ENCODE assay signal across 12 mouse cellular contexts in the genomic region with DNA sequence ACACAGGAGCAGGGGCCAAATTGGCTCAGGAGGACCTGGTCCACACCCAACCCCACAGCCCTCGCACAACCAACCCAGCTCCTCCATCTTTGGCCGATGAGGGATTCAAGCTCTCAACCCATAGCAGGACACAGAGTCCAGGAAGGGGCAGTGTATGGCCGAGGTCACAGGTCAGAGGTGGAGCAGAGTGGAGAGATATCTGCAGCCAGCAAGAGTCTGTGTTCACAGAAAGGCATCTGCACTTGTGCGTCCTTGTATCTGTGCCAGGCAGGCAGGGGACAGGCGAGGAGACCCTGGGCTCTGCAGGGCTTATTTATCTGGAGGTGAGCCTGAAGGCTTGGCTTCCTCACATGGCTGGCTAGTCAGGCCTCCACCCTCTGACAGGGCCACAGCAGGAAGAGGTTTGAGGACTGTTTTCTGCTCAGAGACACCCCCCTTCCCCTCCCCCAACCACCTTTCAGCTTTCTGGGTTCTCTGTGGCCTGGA. TPM values are rescaled to one million over a fixed set of nuclear protein-coding genes. Genes with fewer than 3 reads are reported as not detected.
DNase-seq lines count a peak whose midpoint lies in the region; ATAC-seq lines count a peak whose summit lies in the region.
"Had no signal": no experiment of that assay in that cellular context is flagged by ENCODE, and none has a peak within 500 bp of the region (broad histone marks: within the 10 kb centered on the region; RNA-seq: fewer than 3 reads in every experiment).

No protein-coding gene starts in this region.

- H3K4me3 ChIP-seq in kidney, embryonic 16.5 days (ENCODE audit: low read length), result no peak overlapping the region
- no peak overlapping the region for H3K4me3 ChIP-seq in heart, embryonic 14.5 days (ENCODE audit: control insufficient read depth in 1 of 2, insufficient read depth in 1 of 2, low read depth in 1 of 2, low read length in 2 of 2)
- H3K4me3 ChIP-seq in liver, embryonic 12.5 days, result no peak overlapping the region
- no peak overlapping the region for H3K4me3 ChIP-seq in hindbrain, embryonic 12.5 days
- H3K4me3 ChIP-seq: forebrain, embryonic 13.5 days had no signal

- H3K9ac ChIP-seq in kidney, embryonic 16.5 days (replicated peaks; ENCODE audit: low read length), result no peak overlapping the region
- no peak overlapping the region for H3K9ac ChIP-seq in heart, embryonic 14.5 days (ENCODE audit: low read length)
- H3K9ac ChIP-seq in liver, embryonic 12.5 days, result no peak overlapping the region
- H3K9ac ChIP-seq in hindbrain, embryonic 12.5 days, result no peak overlapping the region
- H3K9ac ChIP-seq: forebrain, embryonic 13.5 days had no signal

- ATAC-seq in kidney, embryonic 16.5 days (ENCODE audit: low FRiP score, low TSS enrichment), result no peak
- ATAC-seq in activated CD4-positive, CD25-positive, alpha-beta regulatory T cell, adult 4 months, result peak; percentile 90
- peak; percentile 29; the same call in 1 of the 2 replicates for ATAC-seq in heart, embryonic 14.5 days (ENCODE audit: insufficient number of reproducible peaks, insufficient read depth, low FRiP score, low read depth)
- peak; percentile 45; the same call in 1 of the 2 replicates for ATAC-seq in liver, embryonic 12.5 days
- no peak for ATAC-seq in erythroid progenitor cell, adult 5-6 weeks (replicated peaks; ENCODE audit: low FRiP score, poor library complexity, severe bottlenecking)
- no peak for ATAC-seq in hindbrain, embryonic 12.5 days (ENCODE audit: low FRiP score)
- ATAC-seq: forebrain, embryonic 13.5 days had no signal

- no peaks in the 10 kb centered on the region for H3K36me3 ChIP-seq in kidney, embryonic 16.5 days (ENCODE audit: insufficient read depth, low read length)
- no peaks in the 10 kb centered on the region for H3K36me3 ChIP-seq in heart, embryonic 14.5 days (ENCODE audit: control insufficient read depth, insufficient read depth, low read length)
- H3K36me3 ChIP-seq in liver, embryonic 12.5 days, result no peaks in the 10 kb centered on the region
- no peaks in the 10 kb centered on the region for H3K36me3 ChIP-seq in hindbrain, embryonic 12.5 days
- H3K36me3 ChIP-seq: G1E had no signal

- H3K27ac ChIP-seq in kidney, embryonic 16.5 days (ENCODE audit: low read length), result no peak overlapping the region
- no peak overlapping the region for H3K27ac ChIP-seq in heart, embryonic 14.5 days (replicated peaks in 1 of 2; ENCODE audit: control insufficient read depth in 1 of 2, insufficient read depth in 1 of 2, low read depth in 2 of 2, low read length in 2 of 2)
- H3K27ac ChIP-seq in liver, embryonic 12.5 days, result no peak overlapping the region
- no peak overlapping the region for H3K27ac ChIP-seq in hindbrain, embryonic 12.5 days
- H3K27ac ChIP-seq: forebrain, embryonic 13.5 days; stomach, postnatal 0 days had no signal

- H3K4me2 ChIP-seq in kidney, embryonic 16.5 days (replicated peaks; ENCODE audit: low read depth, low read length), result no peak overlapping the region
- no peak overlapping the region for H3K4me2 ChIP-seq in heart, embryonic 14.5 days (ENCODE audit: low read length)
- no peak overlapping the region for H3K4me2 ChIP-seq in liver, embryonic 12.5 days
- no peak overlapping the region for H3K4me2 ChIP-seq in hindbrain, embryonic 12.5 days (replicated peaks)
- H3K4me2 ChIP-seq: forebrain, embryonic 13.5 days had no signal

- no peaks in the 10 kb centered on the region for H3K27me3 ChIP-seq in kidney, embryonic 16.5 days (ENCODE audit: insufficient read depth, low read length)
- peaks cover 4% of the 10 kb centered on the region for H3K27me3 ChIP-seq in heart, embryonic 14.5 days (ENCODE audit: control insufficient read depth, insufficient read depth, low read length)
- peaks cover 24% of the 10 kb centered on the region for H3K27me3 ChIP-seq in liver, embryonic 12.5 days (replicated peaks)
- no peaks in the 10 kb centered on the region for H3K27me3 ChIP-seq in hindbrain, embryonic 12.5 days
- H3K27me3 ChIP-seq: forebrain, embryonic 13.5 days had no signal

- 53% methylated on average over 5 of the region's 5 CpGs for WGBS in kidney, embryonic 16.5 days
- WGBS in heart, embryonic 14.5 days, result 38% methylated on average over 5 of the region's 5 CpGs
- WGBS in liver, embryonic 12.5 days (ENCODE audit: insufficient replicate concordance), result 47% methylated on average over 5 of the region's 5 CpGs
- 57% methylated on average over 5 of the region's 5 CpGs for WGBS in hindbrain, embryonic 12.5 days

- H3K4me1 ChIP-seq in kidney, embryonic 16.5 days (ENCODE audit: insufficient read depth, low read length), result peaks cover 18% of the 10 kb centered on the region
- peaks cover 0 to 4% of the 10 kb centered on the region in 2 experiments; a peak in 1 of 4 replicates for H3K4me1 ChIP-seq in heart, embryonic 14.5 days (ENCODE audit: control insufficient read depth in 2 of 2, insufficient read depth in 2 of 2, low read length in 2 of 2)
- peaks cover 6% of the 10 kb centered on the region; the same call in 1 of the 2 replicates for H3K4me1 ChIP-seq in liver, embryonic 12.5 days
- H3K4me1 ChIP-seq in hindbrain, embryonic 12.5 days, result peaks cover 26% of the 10 kb centered on the region

- H3K9me3 ChIP-seq in kidney, embryonic 16.5 days (ENCODE audit: low read length), result no peaks in the 10 kb centered on the region
- H3K9me3 ChIP-seq in heart, embryonic 14.5 days (ENCODE audit: control insufficient read depth, low read length), result no peaks in the 10 kb centered on the region
- no peaks in the 10 kb centered on the region for H3K9me3 ChIP-seq in liver, embryonic 12.5 days (replicated peaks)
- no peaks in the 10 kb centered on the region for H3K9me3 ChIP-seq in hindbrain, embryonic 12.5 days (replicated peaks)
- H3K9me3 ChIP-seq: forebrain, embryonic 13.5 days; G1E had no signal

- DNase-seq in kidney, adult 18-20 months, result peak; percentile 57
- no peak for DNase-seq in right cerebral cortex, postnatal 4 days

RNA-seq across cellular contexts. Expression of a gene that starts 10.6 kb away (rescaled TPM):
- polyA plus RNA-seq in kidney, embryonic 16.5 days (2015; fragmentation: Nextera tagmentation; extraction: Ambion mirVana), result 0.27 TPM in 1 of 2 replicates, not detected in the other
- 1 to 10 TPM in 1 of 2 experiments, under 1 TPM in 1; 0.98 to 3.8 TPM for polyA plus RNA-seq in activated CD4-positive, CD25-positive, alpha-beta regulatory T cell, adult 4 months (2017; shearing (Covaris generic))
- not detected in 2 replicates for polyA plus RNA-seq in heart, embryonic 14.5 days (2014; fragmentation: Nextera tagmentation; extraction: Ambion mirVana)
- polyA plus RNA-seq in liver, embryonic 12.5 days (2016; fragmentation: Nextera tagmentation; extraction: Ambion mirVana), result 6.3 and 7.8 TPM in 2 replicates
- not detected in 2 replicates for total RNA-seq in erythroid progenitor cell, adult 5-6 weeks (2015; ENCODE audit: low replicate concordance)
- total RNA-seq in erythroid progenitor cell, adult 5-6 weeks (2017; ENCODE audit: low replicate concordance), result not detected in 2 replicates
- polyA plus RNA-seq in hindbrain, embryonic 12.5 days (2016; fragmentation: Nextera tagmentation; extraction: Ambion mirVana), result not detected in 2 replicates
- total RNA-seq: G1E; left cerebral cortex, postnatal 14 days had no signal
- polyA plus RNA-seq: G1E had no signal

RNA-seq across cellular contexts. Expression of a gene that starts 31.7 kb away (rescaled TPM):
- polyA plus RNA-seq in kidney, embryonic 16.5 days (2015; fragmentation: Nextera tagmentation; extraction: Ambion mirVana), result 36.3 and 38.9 TPM in 2 replicates
- polyA plus RNA-seq in activated CD4-positive, CD25-positive, alpha-beta regulatory T cell, adult 4 months (2017; shearing (Covaris generic)), result 10 to 100 TPM; 33.9 to 35.5 TPM
- polyA plus RNA-seq in heart, embryonic 14.5 days (2014; fragmentation: Nextera tagmentation; extraction: Ambion mirVana), result 3.8 and 6.4 TPM in 2 replicates
- polyA plus RNA-seq in liver, embryonic 12.5 days (2016; fragmentation: Nextera tagmentation; extraction: Ambion mirVana), result 7.4 and 8.3 TPM in 2 replicates
- total RNA-seq in erythroid progenitor cell, adult 5-6 weeks (2015; ENCODE audit: low replicate concordance), result 19.7 and 20.5 TPM in 2 replicates
- total RNA-seq in erythroid progenitor cell, adult 5-6 weeks (2017; ENCODE audit: low replicate concordance), result 1.9 and 11.4 TPM in 2 replicates
- 23.8 and 27.6 TPM in 2 replicates for polyA plus RNA-seq in hindbrain, embryonic 12.5 days (2016; fragmentation: Nextera tagmentation; extraction: Ambion mirVana)

Comparison
In these comparisons a context has a peak if more than half of its experiments do, and no peak if none do; other contexts are left out.
1. ATAC-seq: peak in activated CD4-positive, CD25-positive, alpha-beta regulatory T cell, adult 4 months (single experiment), heart, embryonic 14.5 days (single experiment) and liver, embryonic 12.5 days (single experiment); none in kidney, embryonic 16.5 days (single experiment), erythroid progenitor cell, adult 5-6 weeks (single experiment) and hindbrain, embryonic 12.5 days (single experiment).